Mouse (Mus musculus): ENCODE results near the gene Xrcc4. TPM values are rescaled to one million over a fixed set of nuclear protein-coding genes. Genes with fewer than 3 reads are reported as not detected.

Xrcc4 gene
- polyA plus RNA-seq, 1 experiment from 2014 or later = 12.5 TPM

GRCm38 (mm10) chr13:90052408-90052807, 37.0 kb downstream of the Xrcc4 start:
- Histone ChIP-seq H3K9me3 (replicated peaks; ENCODE audit: control insufficient read depth, low read length) (no peaks in the 10 kb centered on the region), H3K36me3 (ENCODE audit: control insufficient read depth, insufficient read depth, low read length) (no peaks in the 10 kb centered on the region), H3K4me3 (ENCODE audit: low read depth, low read length) (no peak overlapping the region), H3K27me3 (replicated peaks; ENCODE audit: control insufficient read depth, insufficient read depth, low read length) (no peaks in the 10 kb centered on the region), H3K27ac (ENCODE audit: low read depth, low read length) (no peak overlapping the region), H3K9ac (ENCODE audit: low read length) (no peak overlapping the region), H3K4me1 (ENCODE audit: control insufficient read depth, insufficient read depth, low read length) (no peaks in the 10 kb centered on the region), H3K4me2 (ENCODE audit: low read length) (no peak overlapping the region)
- 75% methylated on average over 3 of the region's 3 CpGs for WGBS
- ATAC-seq (no peak), DNase-seq (ENCODE audit: low spot score) (no peak)

- Histone ChIP-seq H3K9ac (ENCODE audit: low read length) (no peak overlapping the region), H3K27me3 (replicated peaks; ENCODE audit: control insufficient read depth, insufficient read depth, low read length) (no peaks in the 10 kb centered on the region), H3K9me3 (replicated peaks; ENCODE audit: control insufficient read depth, low read length) (no peaks in the 10 kb centered on the region), H3K4me1 (ENCODE audit: control insufficient read depth, insufficient read depth, low read length) (no peaks in the 10 kb centered on the region), H3K4me2 (ENCODE audit: low read length) (no peak overlapping the region), H3K4me3 (ENCODE audit: low read depth, low read length) (no peak overlapping the region), H3K36me3 (ENCODE audit: control insufficient read depth, insufficient read depth, low read length) (no peaks in the 10 kb centered on the region), H3K27ac (ENCODE audit: low read depth, low read length) (no peak overlapping the region)
- no peak for ATAC-seq
- 79% methylated on average over 6 of the region's 6 CpGs for WGBS
- no peak for DNase-seq (ENCODE audit: low spot score)
These were observed 37.7 kb downstream of the Xrcc4 start for GRCm38 (mm10) chr13:90051735-90052134.

GRCm38 (mm10) chr13:90039613-90040012, 49.8 kb downstream of the Xrcc4 start:
- 0 out of 2 replicates have a peak, but pooled peaks have one; percentile 18 for ATAC-seq
- Histone ChIP-seq H3K9ac (ENCODE audit: low read length) (no peak overlapping the region), H3K27ac (ENCODE audit: low read depth, low read length) (no peak overlapping the region), H3K36me3 (ENCODE audit: control insufficient read depth, insufficient read depth, low read length) (no peaks in the 10 kb centered on the region), H3K27me3 (replicated peaks; ENCODE audit: control insufficient read depth, insufficient read depth, low read length) (no peaks in the 10 kb centered on the region), H3K9me3 (replicated peaks; ENCODE audit: control insufficient read depth, low read length) (no peaks in the 10 kb centered on the region), H3K4me3 (ENCODE audit: low read depth, low read length) (no peak overlapping the region), H3K4me1 (ENCODE audit: control insufficient read depth, insufficient read depth, low read length) (no peaks in the 10 kb centered on the region), H3K4me2 (ENCODE audit: low read length) (no peak overlapping the region)
- DNase-seq (ENCODE audit: low spot score) = peak; percentile 11
- WGBS = 4% methylated on average over 2 of the region's 2 CpGs

- ATAC-seq = no peak
- WGBS = 57% methylated on average over 4 of the region's 4 CpGs
- no peak overlapping the region for H3K4me2 ChIP-seq (ENCODE audit: low read length)
These were observed 56.4 kb downstream of the Xrcc4 start for GRCm38 (mm10) chr13:90032977-90033376.

GRCm38 (mm10) chr13:90032523-90032922, 56.9 kb downstream of the Xrcc4 start:
- 9% methylated on average over 2 of the region's 2 CpGs for WGBS
- ATAC-seq (no peak), DNase-seq (ENCODE audit: low spot score) (peak; percentile 24)
- H3K36me3 ChIP-seq (ENCODE audit: control insufficient read depth, insufficient read depth, low read length) = no peaks in the 10 kb centered on the region
- H3K27ac ChIP-seq (ENCODE audit: low read depth, low read length) = no peak overlapping the region
- H3K9ac ChIP-seq (ENCODE audit: low read length) = no peak overlapping the region
- H3K9me3 ChIP-seq (replicated peaks; ENCODE audit: control insufficient read depth, low read length) = no peaks in the 10 kb centered on the region
- H3K4me1 ChIP-seq (ENCODE audit: control insufficient read depth, insufficient read depth, low read length) = 0 out of 2 replicates have a peak, but pooled peaks cover 3% of the 10 kb centered on the region
- H3K27me3 ChIP-seq (replicated peaks; ENCODE audit: control insufficient read depth, insufficient read depth, low read length) = no peaks in the 10 kb centered on the region
- no peak overlapping the region for H3K4me2 ChIP-seq (ENCODE audit: low read length)
- H3K4me3 ChIP-seq (ENCODE audit: low read depth, low read length) = no peak overlapping the region

More at GRCm38 (mm10) chr13:90032977-90033376, 56.4 kb downstream of the Xrcc4 start:
- Histone ChIP-seq H3K27ac (ENCODE audit: low read depth, low read length) (no peak overlapping the region), H3K4me3 (ENCODE audit: low read depth, low read length) (no peak overlapping the region), H3K9ac (ENCODE audit: low read length) (no peak overlapping the region), H3K9me3 (replicated peaks; ENCODE audit: control insufficient read depth, low read length) (no peaks in the 10 kb centered on the region), H3K4me1 (ENCODE audit: control insufficient read depth, insufficient read depth, low read length) (0 out of 2 replicates have a peak, but pooled peaks cover 3% of the 10 kb centered on the region), H3K36me3 (ENCODE audit: control insufficient read depth, insufficient read depth, low read length) (no peaks in the 10 kb centered on the region), H3K27me3 (replicated peaks; ENCODE audit: control insufficient read depth, insufficient read depth, low read length) (no peaks in the 10 kb centered on the region)
- DNase-seq (ENCODE audit: low spot score) = no peak

- Histone ChIP-seq H3K9me3 (replicated peaks; ENCODE audit: control insufficient read depth, low read length) (no peaks in the 10 kb centered on the region), H3K4me2 (ENCODE audit: low read length) (no peak overlapping the region), H3K4me3 (ENCODE audit: low read depth, low read length) (no peak overlapping the region), H3K4me1 (ENCODE audit: control insufficient read depth, insufficient read depth, low read length) (0 out of 2 replicates have a peak, but pooled peaks cover 3% of the 10 kb centered on the region), H3K27ac (ENCODE audit: low read depth, low read length) (no peak overlapping the region), H3K9ac (ENCODE audit: low read length) (no peak overlapping the region), H3K27me3 (replicated peaks; ENCODE audit: control insufficient read depth, insufficient read depth, low read length) (no peaks in the 10 kb centered on the region), H3K36me3 (ENCODE audit: control insufficient read depth, insufficient read depth, low read length) (no peaks in the 10 kb centered on the region)
- DNase-seq (ENCODE audit: low spot score) = no peak
- 90% methylated on average over 3 of the region's 3 CpGs for WGBS
- ATAC-seq = no peak
These were observed 58.5 kb downstream of the Xrcc4 start for GRCm38 (mm10) chr13:90030911-90031310.

- H3K27me3 ChIP-seq (replicated peaks; ENCODE audit: control insufficient read depth, insufficient read depth, low read length) = no peaks in the 10 kb centered on the region
- no peaks in the 10 kb centered on the region for H3K9me3 ChIP-seq (replicated peaks; ENCODE audit: control insufficient read depth, low read length)
- H3K4me2 ChIP-seq (ENCODE audit: low read length) = no peak overlapping the region
- H3K4me3 ChIP-seq (ENCODE audit: low read depth, low read length) = no peak overlapping the region
- H3K9ac ChIP-seq (ENCODE audit: low read length) = no peak overlapping the region
- H3K4me1 ChIP-seq (ENCODE audit: control insufficient read depth, insufficient read depth, low read length) = no peaks in the 10 kb centered on the region
- H3K36me3 ChIP-seq (ENCODE audit: control insufficient read depth, insufficient read depth, low read length) = no peaks in the 10 kb centered on the region
- WGBS = 31% methylated on average over 3 of the region's 3 CpGs
- DNase-seq (ENCODE audit: low spot score) (no peak), ATAC-seq (no peak)
- H3K27ac ChIP-seq (ENCODE audit: low read depth, low read length) = no peak overlapping the region
These were observed 76.8 kb downstream of the Xrcc4 start for GRCm38 (mm10) chr13:90012620-90013019.

GRCm38 (mm10) chr13:90012198-90012597, 77.2 kb downstream of the Xrcc4 start:
- ATAC-seq (no peak), DNase-seq (ENCODE audit: low spot score) (no peak)
- no peak overlapping the region for H3K9ac ChIP-seq (ENCODE audit: low read length)
- H3K9me3 ChIP-seq (replicated peaks; ENCODE audit: control insufficient read depth, low read length) = no peaks in the 10 kb centered on the region
- H3K4me3 ChIP-seq (ENCODE audit: low read depth, low read length) = no peak overlapping the region
- no peak overlapping the region for H3K4me2 ChIP-seq (ENCODE audit: low read length)
- 73% methylated on average over 8 of the region's 8 CpGs for WGBS
- no peaks in the 10 kb centered on the region for H3K36me3 ChIP-seq (ENCODE audit: control insufficient read depth, insufficient read depth, low read length)
- no peaks in the 10 kb centered on the region for H3K27me3 ChIP-seq (replicated peaks; ENCODE audit: control insufficient read depth, insufficient read depth, low read length)
- no peak overlapping the region for H3K27ac ChIP-seq (ENCODE audit: low read depth, low read length)
- H3K4me1 ChIP-seq (ENCODE audit: control insufficient read depth, insufficient read depth, low read length) = no peaks in the 10 kb centered on the region

GRCm38 (mm10) chr13:90011129-90011528, 78.3 kb downstream of the Xrcc4 start:
- H3K36me3 ChIP-seq (ENCODE audit: control insufficient read depth, insufficient read depth, low read length) = no peaks in the 10 kb centered on the region
- DNase-seq (ENCODE audit: low spot score) = peak; percentile 44
- 71% methylated on average over 8 of the region's 8 CpGs for WGBS
- H3K4me1 ChIP-seq (ENCODE audit: control insufficient read depth, insufficient read depth, low read length) = no peaks in the 10 kb centered on the region
- H3K9ac ChIP-seq (ENCODE audit: low read length) = no peak overlapping the region
- ATAC-seq = no peak
- H3K27me3 ChIP-seq (replicated peaks; ENCODE audit: control insufficient read depth, insufficient read depth, low read length) = no peaks in the 10 kb centered on the region
- no peak overlapping the region for H3K27ac ChIP-seq (ENCODE audit: low read depth, low read length)
- no peak overlapping the region for H3K4me3 ChIP-seq (ENCODE audit: low read depth, low read length)
- no peak overlapping the region for H3K4me2 ChIP-seq (ENCODE audit: low read length)
- no peaks in the 10 kb centered on the region for H3K9me3 ChIP-seq (replicated peaks; ENCODE audit: control insufficient read depth, low read length)

Data from forebrain, embryonic 14.5 days (tissue).